Mouse (Mus musculus) layer of hippocampus, adult 8-10 months (tissue): Measurements from ENCODE around the gene Myo9b. TPM values are rescaled to one million over a fixed set of nuclear protein-coding genes. Genes with fewer than 3 reads are reported as not detected.

ENCODE experiments used
- DNase-seq, 2 experiments: peaks; one replicate each; pipeline ENCODE4 v3.0.0; 2022; ENCODE audit warnings: low spot score in 2 of 2
- total RNA-seq, 4 experiments: library from RNA; stranded (reverse); gene quantifications; 2 replicates each; pipeline ENCODE4 v1.2.4; 2022

Myo9b gene
- total RNA-seq, 4 experiments from 2014 or later, result 32.0 to 43.6 (median 36.9) TPM

DNA sequence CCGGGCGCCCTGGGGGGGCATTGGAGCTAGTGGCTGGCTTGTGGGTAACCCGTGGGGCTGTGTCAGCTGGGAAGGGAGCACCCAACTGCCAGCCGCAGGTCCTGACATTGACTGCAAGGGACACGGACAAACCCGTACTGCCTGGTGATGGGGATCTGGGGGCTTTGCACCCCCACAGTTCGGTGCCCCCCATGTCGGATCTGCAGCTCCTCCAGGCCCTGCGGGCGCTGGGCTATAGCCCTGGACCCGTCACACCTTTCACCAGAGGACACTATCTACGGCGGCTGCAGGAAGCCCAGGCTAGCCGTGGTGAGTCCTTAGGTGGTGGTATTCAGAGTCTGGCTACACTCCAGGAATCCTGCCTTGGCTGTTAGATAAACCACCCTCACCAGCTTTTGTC, 134.9 kb downstream of the Myo9b start:
- no peak for DNase-seq

- DNase-seq, result no peak
Observed at GRCm38 (mm10) chr8:71408231-71408630, 135.7 kb downstream of the Myo9b start.

Other genes with a start within 250 kb of the Myo9b start
- 10 to 100 TPM in 2 of 4 experiments, 1 to 10 TPM in 2; 9.2 to 13.0 (median 10.4) TPM for gene Haus8, start 220 bp downstream of the Myo9b start, total RNA-seq
- 100 to 1,000 TPM in 3 of 4 experiments, 10 to 100 TPM in 1; 98.8 to 130 (median 117) TPM for gene Use1, start 94.1 kb downstream of the Myo9b start, total RNA-seq
- 10 to 100 TPM; 10.3 to 15.9 (median 14.1) TPM for gene Ocel1, start 98.6 kb downstream of the Myo9b start, total RNA-seq
- gene Nr2f6, start 109.2 kb downstream of the Myo9b start, total RNA-seq, result 10 to 100 TPM; 38.7 to 46.1 (median 41.2) TPM
- gene Ushbp1, start 123.1 kb downstream of the Myo9b start, total RNA-seq, result 1 to 10 TPM; 3.5 to 4.9 (median 4.1) TPM
- gene Babam1, start 124.1 kb downstream of the Myo9b start, total RNA-seq, result 100 to 1,000 TPM in 3 of 4 experiments, 10 to 100 TPM in 1; 95.9 to 110 (median 108) TPM
- gene Ankle1, start 133.3 kb downstream of the Myo9b start, total RNA-seq, result under 1 TPM; 0.18 to 0.72 (median 0.27) TPM
- gene Abhd8, start 190.9 kb downstream of the Myo9b start, total RNA-seq, result 100 to 1,000 TPM; 200 to 255 (median 229) TPM
- 10 to 100 TPM; 38.6 to 47.2 (median 46.2) TPM for gene Mrpl34, start 192.2 kb downstream of the Myo9b start, total RNA-seq
- gene Dda1, start 196.5 kb downstream of the Myo9b start, total RNA-seq, result 10 to 100 TPM; 74.9 to 82.2 (median 79.0) TPM
- gene Ano8, start 213.2 kb downstream of the Myo9b start, total RNA-seq, result 10 to 100 TPM; 48.4 to 55.9 (median 51.6) TPM
- gene Gtpbp3, start 215.4 kb downstream of the Myo9b start, total RNA-seq, result 10 to 100 TPM; 28.8 to 42.3 (median 32.5) TPM
- gene Plvap, start 239.0 kb downstream of the Myo9b start, total RNA-seq, result 1 to 10 TPM; 6.2 to 9.6 (median 7.4) TPM